Mouse (Mus musculus): ENCODE measurements at regions not wholly inside any gene's neighbourhood (a gene's known extent, or its start where the extent isn't known, plus 50 kb on each side); places are given as distances from the start of the nearest gene placed in this dataset.

DNA sequence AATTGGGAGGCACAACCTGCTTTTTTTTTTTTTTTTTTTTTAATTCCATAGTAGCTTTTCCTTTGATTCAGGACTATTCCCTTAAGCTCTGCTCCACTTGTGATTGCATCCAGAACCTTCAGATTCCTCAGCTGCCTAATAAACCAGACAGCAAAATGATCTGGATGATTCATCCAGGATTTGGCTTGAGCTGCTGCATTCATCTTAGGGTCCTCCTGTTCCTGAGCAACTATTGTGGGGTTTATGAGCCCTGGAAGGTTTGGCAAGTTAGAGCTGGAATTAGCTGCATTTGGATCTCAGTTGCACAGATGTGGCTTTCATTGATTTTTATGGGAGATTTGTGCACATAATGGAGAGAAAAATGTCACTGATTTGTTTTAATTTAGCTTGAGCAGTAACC lies 183.3 kb downstream of the Otol1 start:
- TF ChIP-seq POLR2A (IDR thresholded peaks at IDR 0.05; ENCODE audit: borderline replicate concordance, control insufficient read depth, low read depth, low read length) (no peak), CTCF (IDR thresholded peaks at IDR 0.05; ENCODE audit: control insufficient read depth, insufficient read depth, low read length) (no peak)
